ENCODE assay signal across 8 mouse cellular contexts in the genomic region with DNA sequence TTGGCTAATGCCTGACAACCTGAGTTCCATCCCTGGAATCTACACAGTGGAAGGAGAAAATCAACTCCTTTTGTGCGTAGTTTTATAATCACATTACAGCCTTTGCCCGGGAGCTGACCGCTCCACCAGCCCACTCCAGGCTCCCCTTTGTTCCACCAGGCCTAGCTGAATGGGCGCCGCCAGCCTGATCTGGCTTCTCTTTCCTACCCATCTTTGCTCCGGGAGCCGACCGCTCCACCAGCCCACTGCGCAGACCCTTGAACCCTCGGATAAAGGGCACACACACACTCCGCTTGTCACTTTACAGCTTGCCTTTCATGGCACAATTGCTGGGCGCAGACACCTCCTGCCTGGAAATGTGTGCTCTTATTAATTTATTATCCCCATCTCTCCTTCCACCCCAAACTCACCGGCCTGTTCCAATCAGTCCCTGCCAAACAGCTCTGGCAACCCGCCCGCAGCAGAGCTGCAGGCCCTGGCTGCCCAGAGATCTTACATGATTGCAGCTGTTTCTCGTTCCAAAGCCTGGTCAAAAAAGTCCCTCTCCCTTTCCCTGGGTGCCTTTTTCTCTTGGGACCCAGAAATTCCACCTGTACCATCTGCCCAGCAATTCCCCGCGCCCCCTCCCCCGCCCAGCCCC. TPM values are rescaled to one million over a fixed set of nuclear protein-coding genes. Genes with fewer than 3 reads are reported as not detected.
A peak's percentile ranks its signal among the peaks of the same experiment; 100 is the strongest.
DNase-seq lines count a peak whose midpoint lies in the region; ATAC-seq lines count a peak whose summit lies in the region.
"Had no signal": no experiment of that assay in that cellular context is flagged by ENCODE, and none has a peak within 500 bp of the region (broad histone marks: within the 10 kb centered on the region; RNA-seq: fewer than 3 reads in every experiment).

No protein-coding gene starts in this region.

- H3K9ac ChIP-seq in hindbrain, embryonic 15.5 days, result no peak overlapping the region
- H3K9ac ChIP-seq in neural tube, embryonic 12.5 days, result no peak overlapping the region
- H3K9ac ChIP-seq: liver, embryonic 14.5 days had no signal

- H3K4me1 ChIP-seq in hindbrain, embryonic 15.5 days (replicated peaks), result peaks cover 10% of the 10 kb centered on the region
- peaks cover 6% of the 10 kb centered on the region; the same call in 1 of the 2 replicates for H3K4me1 ChIP-seq in neural tube, embryonic 12.5 days

- H3K27ac ChIP-seq in hindbrain, embryonic 15.5 days (replicated peaks), result peak overlapping the region; percentile 40
- no peak overlapping the region for H3K27ac ChIP-seq in neural tube, embryonic 12.5 days
- H3K27ac ChIP-seq: liver, embryonic 14.5 days had no signal

- DNase-seq in ovary, postnatal 36 days (ENCODE audit: low spot score), result peak; percentile 12
- DNase-seq in ovary, postnatal 10 days (ENCODE audit: low spot score), result no peak
- DNase-seq in cerebellum, postnatal 14 days, result peak; percentile 82 to 87
- DNase-seq in heart, postnatal 10 days, result no peak
- no peak for DNase-seq in natural killer cell, adult 2 months (ENCODE audit: low spot score in 2 of 2)

- H3K36me3 ChIP-seq in hindbrain, embryonic 15.5 days, result no peaks in the 10 kb centered on the region
- no peaks in the 10 kb centered on the region for H3K36me3 ChIP-seq in neural tube, embryonic 12.5 days

- H3K27me3 ChIP-seq in hindbrain, embryonic 15.5 days, result no peaks in the 10 kb centered on the region
- H3K27me3 ChIP-seq in neural tube, embryonic 12.5 days (replicated peaks), result no peaks in the 10 kb centered on the region

- ATAC-seq in hindbrain, embryonic 15.5 days (ENCODE audit: low FRiP score, low read depth), result peak; percentile 82
- ATAC-seq in neural tube, embryonic 12.5 days (ENCODE audit: low FRiP score, low read depth), result no peak

- intact Hi-C loops in heart, postnatal 10 days (cut with DNase I), result no loop called here

- no peak overlapping the region for H3K4me2 ChIP-seq in hindbrain, embryonic 15.5 days
- H3K4me2 ChIP-seq in neural tube, embryonic 12.5 days (replicated peaks), result 0 out of 2 replicates have a peak overlapping the region, but pooled peaks have one; percentile 4

- no peaks in the 10 kb centered on the region for H3K9me3 ChIP-seq in hindbrain, embryonic 15.5 days
- H3K9me3 ChIP-seq in neural tube, embryonic 12.5 days, result no peaks in the 10 kb centered on the region

- H3K4me3 ChIP-seq in hindbrain, embryonic 15.5 days, result no peak overlapping the region
- H3K4me3 ChIP-seq in neural tube, embryonic 12.5 days, result no peak overlapping the region

- 43% methylated on average over 19 of the region's 19 CpGs for WGBS in hindbrain, embryonic 15.5 days
- WGBS in neural tube, embryonic 12.5 days, result 46% methylated on average over 19 of the region's 19 CpGs

RNA-seq across cellular contexts. Expression of a gene that starts 33.9 kb away (rescaled TPM):
- 0.08 and 0.21 TPM in 2 replicates for polyA plus RNA-seq in hindbrain, embryonic 15.5 days (2015; fragmentation: Nextera tagmentation; extraction: Ambion mirVana)
- not detected in 2 replicates for polyA plus RNA-seq in neural tube, embryonic 12.5 days (2016; fragmentation: Nextera tagmentation; extraction: Ambion mirVana)
- total RNA-seq in heart, postnatal 10 days (2021), result not detected
- polyA plus RNA-seq: liver, embryonic 14.5 days had no signal

Comparison
In these comparisons a context has a peak if more than half of its experiments do, and no peak if none do; other contexts are left out.
1. DNase-seq: peak in ovary, postnatal 36 days (single experiment) and cerebellum, postnatal 14 days (2 of 2); none in ovary, postnatal 10 days (single experiment), heart, postnatal 10 days (0 of 2) and natural killer cell, adult 2 months (0 of 2).